Mouse (Mus musculus) cerebellum, adult 9-10 months (tissue): ENCODE measurements around the gene Cbfa2t2.

Experiments
- DNase-seq: peaks from one replicate; pipeline ENCODE4 v3.0.0; 2022

The Cbfa2t2 gene

DNA sequence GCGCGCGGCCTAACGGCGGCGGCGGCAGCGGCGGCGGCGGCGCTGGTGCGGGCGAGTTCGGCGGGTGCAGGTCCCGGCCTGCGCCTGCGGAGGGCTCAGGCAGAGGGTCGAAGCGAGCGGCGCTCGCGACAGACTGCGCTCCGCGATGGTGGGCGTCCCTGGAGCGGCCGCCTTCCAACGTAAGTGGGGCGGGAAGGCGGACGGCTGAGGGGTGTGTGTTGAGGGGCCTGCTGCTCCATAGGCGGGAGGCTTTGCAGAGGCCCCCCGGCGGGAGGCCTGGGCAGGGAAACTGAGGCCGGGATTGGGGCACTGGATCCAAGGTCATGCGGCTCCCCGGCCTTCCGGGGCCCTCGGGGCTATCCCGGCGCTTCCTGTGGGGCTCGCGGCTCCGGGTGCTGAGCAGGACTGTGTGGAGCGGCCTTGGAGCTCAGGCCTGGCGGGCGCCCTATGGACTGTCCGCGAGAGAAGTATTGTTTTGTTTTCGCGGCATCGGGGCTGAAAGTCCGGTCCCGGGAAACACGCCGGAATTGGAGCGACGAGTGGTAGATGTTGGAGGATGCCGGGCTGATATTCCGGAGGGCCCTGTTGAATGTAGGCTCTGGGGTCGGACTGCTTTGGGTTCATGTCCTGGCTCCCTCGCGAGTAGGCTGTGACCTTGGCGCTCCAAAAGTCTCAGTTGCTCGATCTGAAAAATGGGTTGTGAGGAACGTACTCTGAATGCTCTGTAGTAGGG lies at the start of gene Cbfa2t2:
Gene Cbfa2t2, plus strand, starts transcription at position 24 of the 733 bp plus-strand sequence.
- DNase-seq = peak; percentile 67

DNA sequence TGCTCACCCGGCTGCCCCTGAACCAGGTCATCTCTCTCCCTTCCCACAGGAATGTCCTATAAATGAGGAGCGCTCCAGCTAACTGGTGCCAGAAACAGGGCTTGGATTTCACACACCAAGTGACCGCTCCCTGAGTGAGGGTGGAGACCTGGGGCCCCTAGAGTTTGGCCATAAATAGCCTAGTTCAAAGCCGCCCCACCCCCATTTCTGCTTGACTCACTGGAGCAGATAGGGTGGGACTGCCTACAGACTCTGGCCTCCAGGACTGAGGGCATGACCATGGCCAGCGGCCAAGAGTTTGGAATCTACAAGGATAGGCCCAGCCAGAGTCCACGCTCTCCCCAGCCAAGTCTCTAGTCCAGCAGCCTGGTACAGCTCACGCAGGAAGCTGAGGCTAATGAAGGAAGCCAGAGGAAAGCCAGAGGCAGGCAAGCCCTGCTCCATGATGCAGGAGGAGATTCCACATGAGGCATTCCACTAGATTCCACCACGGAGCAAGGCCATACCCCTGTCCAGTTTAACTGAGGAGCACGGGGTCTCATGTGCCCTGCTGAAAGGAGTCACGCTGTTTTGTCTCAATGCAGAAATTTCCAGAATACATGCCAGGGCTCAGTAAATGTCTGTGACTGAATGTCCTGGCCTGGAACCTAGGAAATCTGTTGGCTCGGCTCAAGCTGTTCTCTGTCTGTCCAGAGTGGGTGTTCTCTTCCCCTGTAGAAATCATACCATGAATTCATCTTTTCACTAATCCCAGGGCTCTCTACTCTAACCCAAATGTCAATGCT lies 45.9 kb upstream of the Cbfa2t2 start:
- no peak for DNase-seq

DNA sequence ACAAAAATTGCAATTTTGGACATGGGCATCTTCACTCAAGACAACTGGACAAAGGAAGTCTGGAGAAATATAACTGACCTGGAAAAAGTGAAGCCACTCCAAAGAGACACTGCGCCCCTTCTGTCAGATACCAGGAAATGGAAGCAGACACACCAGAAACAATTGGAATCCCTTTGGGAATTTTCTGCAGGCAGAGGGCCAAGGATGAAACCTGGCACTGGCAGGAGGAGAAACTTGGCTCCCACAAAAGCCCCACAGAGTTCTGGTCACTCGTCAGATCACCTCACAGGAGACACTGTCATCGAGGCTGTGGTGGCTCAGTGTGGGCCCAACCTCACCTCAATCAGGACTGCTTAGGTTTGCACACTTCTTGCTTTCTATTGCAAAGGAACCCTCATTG lies 41.7 kb upstream of the Cbfa2t2 start:
- peak; percentile 57 for DNase-seq

DNA sequence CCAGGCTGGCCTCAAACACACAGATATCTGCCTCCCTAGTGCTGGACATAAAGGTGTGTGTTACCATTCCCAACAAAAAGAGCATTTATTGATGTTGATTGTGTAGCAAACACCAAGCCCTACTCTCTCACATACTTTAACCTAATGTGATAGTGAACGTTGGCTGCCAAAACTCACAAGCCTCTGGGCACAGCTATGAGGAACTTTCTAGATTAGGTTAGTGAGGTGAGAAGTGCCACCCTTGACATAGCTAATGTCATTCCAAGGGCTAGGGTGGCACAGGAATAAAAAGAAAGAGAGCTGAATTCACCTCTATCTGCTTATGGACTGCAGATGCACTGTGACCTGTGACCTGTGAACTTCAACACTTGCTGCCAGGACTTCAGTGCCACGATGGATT lies 39.8 kb upstream of the Cbfa2t2 start:
- no peak for DNase-seq

DNA sequence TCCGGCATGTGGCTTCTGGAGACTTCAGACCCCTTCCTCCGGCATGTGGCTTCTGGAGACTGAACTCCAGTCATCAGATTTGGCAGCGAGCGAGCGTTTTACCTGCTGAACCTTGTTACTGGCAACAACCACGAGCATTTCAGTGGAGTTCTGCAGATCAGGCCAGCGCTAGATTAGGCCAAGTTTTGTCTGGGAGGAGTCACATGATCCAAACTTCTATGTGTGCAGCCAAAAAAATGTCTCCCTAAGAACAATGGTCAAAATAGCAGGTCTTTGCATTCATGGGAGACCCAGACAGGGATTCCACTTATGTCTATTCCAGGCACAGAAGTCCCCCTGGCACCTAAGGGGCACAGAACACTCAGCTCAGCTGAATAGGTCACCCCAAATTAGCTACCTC lies 38.0 kb upstream of the Cbfa2t2 start:
- no peak for DNase-seq

DNA sequence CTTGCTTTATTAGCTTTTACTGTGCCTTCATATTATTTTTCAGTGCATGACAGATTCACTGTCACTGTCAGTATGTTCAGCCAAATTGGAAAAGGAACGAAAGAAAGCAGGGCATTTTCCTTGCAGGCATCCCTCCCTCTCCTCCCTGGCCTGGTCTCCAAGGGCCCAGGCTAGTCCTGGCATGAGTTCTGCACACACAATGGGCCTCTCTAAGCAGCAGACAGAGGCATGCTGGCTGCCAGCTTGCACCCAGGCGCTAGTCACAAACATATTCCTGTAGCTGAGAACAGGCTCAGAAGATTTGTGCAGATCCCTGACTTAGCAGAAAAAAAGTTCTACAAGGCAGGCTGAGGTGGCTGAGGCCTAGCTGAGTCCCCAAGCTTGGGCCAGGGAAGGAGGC lies 37.0 kb upstream of the Cbfa2t2 start:
- no peak for DNase-seq

DNA sequence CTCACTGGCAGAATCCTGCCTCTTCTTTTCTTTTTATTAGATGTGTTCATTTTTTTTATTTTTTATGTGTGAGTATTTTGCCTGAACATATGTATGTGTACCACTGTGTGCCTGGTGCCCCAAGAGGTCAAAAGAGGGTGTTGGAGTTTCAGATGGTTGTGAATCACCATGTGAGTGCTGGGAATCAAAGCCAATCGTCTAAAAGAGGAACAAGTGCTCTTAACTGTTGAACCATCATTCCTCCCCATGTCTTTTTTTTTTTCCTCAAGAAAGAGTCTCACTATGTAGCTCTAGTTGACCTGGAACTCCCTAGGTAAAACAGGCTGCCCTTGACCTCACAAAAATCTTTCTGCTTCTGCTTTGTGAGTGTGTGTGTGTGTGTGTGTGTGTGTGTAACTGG lies 34.3 kb upstream of the Cbfa2t2 start:
- no peak for DNase-seq

DNA sequence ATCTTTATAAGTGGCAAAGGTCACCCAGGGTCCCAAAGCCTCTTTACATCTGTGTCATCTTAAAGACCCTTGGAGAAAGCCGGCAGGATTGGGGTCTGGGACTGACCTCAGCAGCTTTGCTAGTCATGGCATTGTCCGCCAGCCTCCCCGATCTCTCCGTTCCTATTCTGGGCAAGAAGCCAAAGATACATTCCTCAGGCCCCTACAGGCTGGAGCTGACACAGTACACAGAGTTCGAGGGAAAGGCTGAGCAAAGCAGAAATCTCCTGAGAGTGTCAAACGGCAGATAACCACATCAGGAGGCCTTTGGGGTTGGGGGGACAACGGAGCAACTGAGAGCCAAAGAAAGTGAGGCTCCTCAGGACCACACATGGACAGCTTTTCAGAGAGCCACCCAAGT lies 33.5 kb upstream of the Cbfa2t2 start:
- no peak for DNase-seq

DNA sequence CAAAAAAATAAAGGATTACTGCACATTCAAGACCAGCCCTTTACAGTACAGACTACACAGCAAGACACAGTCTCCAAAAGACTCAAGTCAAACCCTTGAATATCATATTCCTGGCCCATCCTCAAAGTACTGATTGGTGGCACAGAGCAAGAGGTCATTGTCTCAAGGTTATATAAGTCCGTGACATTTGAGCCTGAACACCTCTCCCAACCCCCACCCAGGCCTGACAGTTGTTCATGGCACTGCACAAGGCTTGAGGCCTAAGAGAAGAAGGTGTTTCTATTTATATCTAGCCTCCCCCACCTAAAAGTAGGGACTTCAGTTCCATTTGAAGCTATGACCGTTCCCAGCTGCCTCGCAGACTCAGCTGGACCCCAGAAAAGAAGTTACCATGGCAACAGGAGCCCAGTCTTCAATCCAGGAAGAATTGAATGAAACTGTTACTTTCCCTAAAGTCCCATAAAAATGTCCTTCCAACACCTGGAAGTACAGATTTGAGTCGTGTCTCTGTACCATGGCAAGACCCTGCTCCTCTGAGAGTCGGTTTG lies 30.8 kb upstream of the Cbfa2t2 start:
- DNase-seq = no peak

DNA sequence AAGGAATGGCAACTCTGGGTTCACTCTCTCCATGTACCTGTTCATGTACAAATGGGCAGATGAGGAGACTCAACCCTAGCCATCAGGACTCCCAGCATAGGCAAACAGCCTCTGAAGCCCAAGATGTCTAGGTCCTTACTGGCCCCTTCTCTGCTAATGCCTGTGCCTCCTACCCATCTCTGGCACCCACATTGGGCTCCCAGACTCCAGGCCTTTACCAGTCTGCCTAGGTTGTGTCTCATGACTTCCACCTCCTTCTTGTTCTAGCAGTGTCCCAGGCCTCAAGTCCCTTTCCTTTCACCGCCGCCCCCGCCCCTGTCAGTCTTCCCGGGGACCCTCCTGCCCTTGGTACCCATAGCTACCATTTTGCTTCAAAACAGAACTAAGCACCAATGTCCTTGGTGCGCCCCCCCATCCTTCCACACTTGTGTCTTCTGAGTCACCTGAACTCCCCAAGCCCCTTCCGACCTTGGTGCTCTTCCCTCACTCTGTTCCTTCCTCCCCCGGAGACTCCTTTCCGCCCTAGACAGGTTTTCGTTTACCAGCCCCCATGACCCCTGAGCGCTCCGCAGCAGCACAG lies 29.1 kb upstream of the Cbfa2t2 start:
- DNase-seq = no peak

DNA sequence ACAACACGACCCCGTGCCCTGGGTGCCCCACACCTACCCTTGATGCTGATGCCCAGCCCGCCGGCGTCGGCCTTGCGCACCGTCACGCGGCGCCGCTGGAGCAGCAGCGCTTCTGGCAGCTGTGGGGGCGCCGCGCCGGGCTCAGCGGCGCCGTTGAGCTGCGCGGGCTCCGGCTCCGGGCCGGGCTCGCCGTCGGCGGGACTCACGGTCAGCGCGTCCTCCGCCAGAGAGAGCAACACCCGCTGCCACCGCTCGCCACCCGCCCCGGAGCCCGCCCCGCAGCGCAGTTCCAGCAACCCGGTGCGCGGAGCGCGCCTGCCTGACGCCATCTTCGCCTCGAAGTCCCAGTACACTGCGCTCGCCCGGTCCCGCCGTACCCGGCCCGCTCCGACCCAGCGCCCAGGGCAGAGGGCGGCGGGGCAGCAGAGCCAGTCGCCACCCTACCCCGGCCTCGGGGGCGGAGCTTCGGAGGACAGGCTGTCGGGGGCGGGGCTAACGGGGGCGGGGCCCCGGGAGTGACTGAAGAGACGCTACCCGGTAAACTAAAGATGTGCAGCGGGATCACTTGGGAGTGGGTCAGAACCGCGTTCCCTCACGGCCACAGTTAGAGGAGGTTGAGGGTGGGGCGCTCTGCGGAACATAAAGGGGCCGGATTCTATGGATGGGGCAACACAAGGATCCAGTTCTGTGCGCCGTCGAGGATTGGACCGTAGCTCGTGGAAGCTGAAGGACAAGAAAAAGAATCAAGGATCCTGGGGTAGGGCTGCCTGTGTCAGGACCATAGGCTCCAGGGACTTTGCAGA lies 28.4 kb upstream of the Cbfa2t2 start, which contains the start of gene Snta1:
Gene Snta1, minus strand, starts transcription at position 457 of the 803 bp plus-strand sequence.
- DNase-seq = peak; percentile 78

DNA sequence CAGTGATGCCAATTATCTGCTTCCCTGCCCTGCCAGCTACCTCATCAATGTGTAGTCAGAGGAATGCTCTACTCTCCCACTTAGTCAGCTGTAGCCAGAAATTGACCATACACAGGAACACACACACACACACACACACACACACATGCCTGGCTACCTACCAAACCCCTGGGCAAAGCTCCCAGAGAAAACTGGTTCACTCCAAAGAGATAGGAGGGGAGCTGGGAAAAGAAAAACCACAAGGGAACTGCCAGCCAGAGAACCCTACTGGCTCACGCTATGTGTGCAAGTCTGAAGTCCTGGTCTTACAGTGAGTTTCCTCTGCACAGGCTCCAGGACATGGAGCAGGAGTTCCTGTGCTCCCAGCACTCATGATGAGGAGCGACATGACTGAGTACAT lies 25.9 kb upstream of the Cbfa2t2 start:
- DNase-seq = no peak

DNA sequence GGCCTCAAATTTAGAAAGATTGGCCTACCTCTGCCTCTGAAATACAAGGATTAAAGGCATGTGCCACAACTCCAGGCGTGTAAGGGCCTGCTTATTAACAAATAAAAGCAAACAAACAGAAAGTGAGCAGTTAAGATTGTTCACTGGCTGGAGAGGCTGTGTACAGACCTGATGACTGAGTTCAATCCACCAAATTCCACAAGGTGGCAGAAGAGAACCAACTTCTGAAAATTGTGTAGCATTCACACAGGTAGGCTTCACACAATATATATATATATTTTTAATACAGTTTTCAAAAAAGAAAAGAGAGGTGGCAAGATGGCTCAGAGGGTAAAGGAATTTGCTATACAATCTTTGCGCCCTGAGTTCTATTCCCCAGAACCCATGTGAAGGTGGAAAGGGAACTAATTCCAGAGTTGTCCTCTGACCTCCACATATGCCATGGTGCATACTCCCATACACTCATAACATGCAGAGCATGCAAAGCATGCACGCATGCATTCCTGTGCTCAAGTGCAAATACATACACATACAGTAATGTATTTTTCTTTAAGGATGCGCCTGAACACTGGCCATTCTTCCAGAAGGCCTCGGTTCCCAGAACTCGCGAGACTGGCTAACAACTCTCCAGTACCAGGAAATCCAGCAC lies 24.1 kb upstream of the Cbfa2t2 start:
- peak; percentile 82 for DNase-seq

DNA sequence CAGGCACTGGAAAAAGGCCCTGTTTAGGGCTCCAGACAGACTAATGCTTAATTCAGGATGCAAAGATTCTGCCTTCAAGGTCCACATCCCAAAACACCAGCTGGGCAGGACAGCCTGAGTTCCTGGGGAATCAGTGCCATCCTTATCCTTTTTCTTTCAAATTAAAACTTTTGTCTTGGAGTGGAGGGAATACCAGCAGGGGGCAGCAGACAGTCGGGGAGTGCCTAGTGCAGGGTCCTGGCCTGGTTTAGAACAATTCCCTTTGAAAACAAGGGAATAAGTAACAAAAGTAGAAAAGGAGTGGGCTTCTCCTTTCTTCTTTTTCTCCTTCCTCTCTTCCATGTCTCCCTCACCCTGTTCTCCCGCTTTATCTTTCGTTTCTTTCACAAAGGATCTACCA lies 19.2 kb upstream of the Cbfa2t2 start:
- peak; percentile 75 for DNase-seq

DNA sequence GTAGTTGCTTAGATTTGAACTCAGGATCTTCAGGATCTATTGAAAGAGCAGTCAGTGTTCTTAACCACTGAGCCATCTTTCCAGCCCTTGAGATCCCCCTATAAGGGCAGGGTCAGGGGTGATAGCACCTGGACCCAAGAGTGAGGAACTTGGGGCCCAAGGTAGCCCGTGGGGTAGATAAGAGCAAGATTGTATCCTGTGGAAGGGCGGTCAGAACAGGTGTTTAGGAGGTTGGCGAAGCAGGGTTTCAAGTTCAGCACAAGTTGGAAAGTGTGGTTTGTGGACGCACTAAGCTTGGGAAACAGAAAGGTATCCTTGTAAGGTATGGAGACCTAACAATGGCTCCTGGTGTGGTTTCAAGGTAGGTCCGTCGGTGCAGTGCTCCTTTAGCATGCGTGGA lies 18.3 kb upstream of the Cbfa2t2 start:
- DNase-seq = no peak

DNA sequence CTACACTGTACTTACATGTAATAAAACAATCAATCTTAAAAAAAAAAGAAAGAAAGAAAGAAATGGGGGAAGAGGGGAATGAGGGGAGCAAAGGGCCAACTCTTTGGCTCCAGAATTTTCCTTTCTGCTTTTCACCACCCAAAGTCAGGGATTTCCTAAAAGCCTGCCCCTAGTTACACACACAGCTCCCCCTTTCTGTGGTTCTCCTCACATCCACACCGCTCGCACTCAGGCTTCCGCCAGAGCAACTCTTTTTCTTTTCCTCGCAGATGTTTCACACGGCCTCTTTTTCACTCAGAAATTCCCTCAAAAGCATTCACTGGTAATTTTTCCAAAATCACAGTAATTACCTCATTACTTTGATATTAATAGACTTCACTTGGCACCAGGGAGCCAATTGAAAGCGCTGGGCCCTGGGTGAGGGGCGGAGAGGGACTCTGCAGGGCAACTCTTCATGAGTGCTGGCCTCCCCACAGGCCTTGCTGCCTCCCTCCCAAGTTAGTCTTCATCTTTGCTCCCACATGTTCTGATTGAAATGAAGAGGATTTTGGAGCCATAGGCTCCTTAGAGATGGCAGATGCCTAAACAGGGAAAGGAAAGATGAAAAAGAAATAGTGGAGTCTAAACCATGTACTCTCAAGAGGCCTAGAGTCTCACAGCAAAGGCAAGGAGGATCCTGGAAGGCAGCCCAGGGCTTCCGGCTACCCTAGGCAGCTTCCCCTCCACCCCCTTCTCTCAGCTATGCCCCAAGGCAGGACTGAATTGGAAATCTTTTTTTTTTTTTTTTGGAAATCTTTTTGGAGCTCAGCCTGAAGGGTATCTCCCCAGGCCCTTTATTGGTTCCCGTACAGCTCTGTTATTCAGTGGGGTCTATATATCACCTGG lies 16.4 kb upstream of the Cbfa2t2 start:
- no peak for DNase-seq

DNA sequence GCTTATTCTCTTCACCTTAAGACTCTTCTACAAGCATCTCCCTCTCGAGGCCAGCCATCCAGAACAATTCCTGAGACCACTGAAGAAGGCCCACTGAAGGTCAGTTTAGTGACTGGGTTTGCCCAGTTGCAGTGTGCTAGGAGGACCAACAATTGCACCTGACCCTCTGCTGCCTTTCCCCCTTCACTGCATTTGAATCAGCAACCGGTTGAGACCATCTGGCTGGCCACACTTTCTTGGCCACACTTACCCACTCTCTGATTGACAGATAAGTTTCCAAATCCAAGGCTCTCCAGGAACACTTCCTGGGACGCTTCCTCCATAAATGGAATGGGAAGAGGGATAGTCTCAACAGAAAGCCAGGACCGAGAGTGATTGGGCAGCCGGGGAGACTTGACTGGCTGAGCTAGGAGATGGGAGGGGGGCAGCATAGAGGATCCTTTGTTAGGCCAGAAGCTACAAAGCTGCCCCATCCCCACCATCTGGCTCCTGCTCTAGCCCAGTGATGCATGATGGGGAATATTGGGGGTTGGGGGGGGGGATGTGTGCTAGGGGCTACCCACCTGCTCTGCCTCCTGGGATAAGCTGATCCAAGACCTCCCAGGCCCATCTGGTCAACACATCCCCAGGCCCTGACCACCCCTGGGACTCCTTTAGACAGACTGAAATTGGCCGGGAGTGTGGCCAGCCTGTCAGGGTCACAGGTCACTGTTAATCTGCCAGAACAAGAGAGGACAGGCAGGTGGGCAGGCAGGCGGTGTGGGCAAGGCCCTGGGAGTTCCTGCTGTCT lies 15.1 kb upstream of the Cbfa2t2 start:
- DNase-seq = peak; percentile 75

DNA sequence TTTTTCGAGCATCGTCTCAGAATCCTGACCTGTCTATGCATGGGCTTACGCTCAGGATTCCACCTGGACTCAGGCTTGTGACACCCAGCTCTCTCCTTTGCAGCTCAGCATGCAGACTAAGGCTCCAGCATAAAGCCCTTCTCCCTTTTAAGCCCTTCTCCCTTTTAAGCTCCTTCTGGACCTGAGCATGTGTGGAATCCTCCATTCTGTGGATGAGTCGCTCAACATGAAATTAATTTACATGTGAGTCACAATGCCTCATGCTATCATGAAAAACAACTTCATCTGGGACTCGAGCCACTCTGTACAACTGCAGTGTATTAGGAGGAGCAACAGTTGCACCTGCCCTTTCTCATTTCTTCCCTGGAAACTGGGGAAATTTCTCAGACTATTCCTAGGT lies 14.1 kb upstream of the Cbfa2t2 start:
- no peak for DNase-seq

DNA sequence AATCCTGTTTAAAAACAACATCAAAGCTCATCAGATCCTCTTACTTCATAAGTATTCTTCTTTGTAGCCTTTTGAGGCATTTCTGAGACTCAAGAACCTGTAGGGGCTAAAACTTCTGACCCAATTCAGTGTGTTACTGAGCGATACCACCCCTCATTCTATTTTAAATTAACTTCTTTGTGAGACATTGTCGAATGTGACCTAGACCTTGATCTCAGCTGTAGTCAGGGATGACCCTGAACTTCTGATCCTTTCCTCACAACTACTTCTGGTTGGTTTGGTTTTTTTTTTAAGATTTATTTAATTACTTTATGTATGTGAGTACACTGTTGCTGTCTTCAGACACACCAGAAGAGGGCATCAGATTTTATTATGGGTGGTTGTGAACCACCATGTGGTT lies 12.7 kb upstream of the Cbfa2t2 start:
- no peak for DNase-seq

DNA sequence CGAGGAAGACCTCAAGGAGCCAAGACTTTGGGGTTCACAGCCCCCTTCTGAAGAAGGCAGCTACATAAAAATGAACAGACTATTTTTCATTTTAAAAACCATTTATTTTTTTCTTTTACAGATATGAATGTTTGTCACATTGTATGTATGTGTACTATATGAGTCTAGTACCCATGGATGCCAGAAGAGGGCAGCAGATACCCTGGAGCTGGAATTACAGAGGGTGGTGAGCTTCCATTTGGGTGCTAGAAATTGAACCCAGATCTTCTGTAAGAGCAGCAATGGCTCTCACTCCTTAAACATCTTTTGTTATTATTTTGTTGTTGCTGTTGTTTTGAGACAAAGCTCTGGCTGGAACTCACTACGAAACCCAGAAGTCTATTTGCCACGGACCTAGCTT lies 10.8 kb upstream of the Cbfa2t2 start:
- no peak for DNase-seq
